Mouse (Mus musculus) forebrain, embryonic 14.5 days (tissue): Measurements from ENCODE around the gene Pcif1. TPM values are rescaled to one million over a fixed set of nuclear protein-coding genes. Genes with fewer than 3 reads are reported as not detected.
"Not testable (repeated sequence)": the region's sequence is repeated elsewhere in the genome, so short reads cannot be mapped to it uniquely, and the experiment has no call there.

ENCODE experiments used
- ATAC-seq: fragments of 200-750 bp; cut with Nextera tagmentation; 2 replicates; pipeline ENCODE4 v1.8.0; 2017; ENCODE audit warnings: mild to moderate bottlenecking, moderate library complexity
- DNase-seq: peaks from one replicate; pipeline ENCODE4 v3.0.0-alpha.2; 2015; ENCODE audit warnings: low spot score
- H3K27ac ChIP-seq: fragments of 300-500 bp; sonication (generic); 2 replicates; pipeline ENCODE4 v1.5.1; 2014; ENCODE audit warnings: low read depth, mild to moderate bottlenecking, control low read depth, low read length, moderate library complexity
- H3K27me3 ChIP-seq: fragments of 300-500 bp; sonication (generic); replicated peaks from 2 replicates; pipeline ENCODE4 v1.6.1; 2014; ENCODE audit warnings: low read length, control low read depth, mixed read lengths; ENCODE audit not compliant: control insufficient read depth, insufficient read depth
- H3K36me3 ChIP-seq: fragments of 300-500 bp; sonication (generic); 2 replicates; pipeline ENCODE4 v1.6.1; 2014; ENCODE audit warnings: low read length, control low read depth; ENCODE audit not compliant: control insufficient read depth, insufficient read depth
- H3K4me1 ChIP-seq: fragments of 300-500 bp; sonication (generic); 2 replicates; pipeline ENCODE4 v1.6.1; 2014; ENCODE audit warnings: antibody characterized with exemption, low read length, control low read depth; ENCODE audit not compliant: control insufficient read depth, insufficient read depth
- H3K4me2 ChIP-seq: fragments of 300-500 bp; sonication (generic); 2 replicates; pipeline ENCODE4 v1.6.1; 2014; ENCODE audit warnings: mild to moderate bottlenecking, control low read depth, low read length
- H3K4me3 ChIP-seq: fragments of 300-500 bp; sonication (generic); 2 replicates; pipeline ENCODE4 v1.5.1; 2014; ENCODE audit warnings: low read depth, low read length, control low read depth
- H3K9ac ChIP-seq: fragments of 300-500 bp; sonication (generic); 2 replicates; pipeline ENCODE4 v1.6.1; 2014; ENCODE audit warnings: mild to moderate bottlenecking, low read length, control low read depth, moderate library complexity
- H3K9me3 ChIP-seq: fragments of 300-500 bp; sonication (generic); replicated peaks from 2 replicates; pipeline ENCODE4 v1.6.1; 2016; ENCODE audit warnings: low read length, control low read depth, mixed read lengths; ENCODE audit not compliant: control insufficient read depth
- WGBS: fragments of 180-500 bp; shearing (Covaris S2); extraction: QIAGEN DNeasy Blood & Tissue Kit; methylation state at CpG from one replicate; pipeline ENCODE4 v1.1.7; 2014; 5-methylcytosine and 5-hydroxymethylcytosine counted together
- polyA plus RNA-seq: library from polyadenylated mRNA; unstranded; fragments of >200 nt; fragmentation: Nextera tagmentation; extraction: Ambion mirVana; gene quantifications from 2 replicates; pipeline ENCODE4 v1.2.1, GENCODE M21; 2014

The Pcif1 gene
- polyA plus RNA-seq, 1 experiment from 2014 or later = 85.1 TPM

- peak; percentile 76 for DNase-seq
- H3K9ac ChIP-seq = no peak overlapping the region
- H3K36me3 ChIP-seq = no peaks in the 10 kb centered on the region
- WGBS = 39% methylated on average over 8 of the region's 9 CpGs
- H3K27me3 ChIP-seq = peaks cover 16% of the 10 kb centered on the region; the same call in 1 of the 2 replicates
- no peak overlapping the region for H3K4me2 ChIP-seq
- H3K9me3 ChIP-seq = 0 out of 2 replicates have a peak, but pooled peaks cover 2% of the 10 kb centered on the region
- no peak overlapping the region for H3K27ac ChIP-seq
- H3K4me1 ChIP-seq = no peaks in the 10 kb centered on the region
- ATAC-seq = peak; percentile 33; the same call in 1 of the 2 replicates
- no peak overlapping the region for H3K4me3 ChIP-seq
Measured at GRCm38 (mm10) chr2:164862179-164862861, 16.8 kb upstream of the Pcif1 start.

- not testable (repeated sequence) for H3K27me3 ChIP-seq, ATAC-seq, H3K4me2 ChIP-seq, DNase-seq, H3K9me3 ChIP-seq, H3K27ac ChIP-seq, H3K36me3 ChIP-seq, H3K9ac ChIP-seq, H3K4me3 ChIP-seq, H3K4me1 ChIP-seq
- 91% methylated on average over 7 of the region's 9 CpGs for WGBS
Measured at GRCm38 (mm10) chr2:164863411-164863810, 15.7 kb upstream of the Pcif1 start.

GRCm38 (mm10) chr2:164864593-164864992 lies 14.5 kb upstream of the Pcif1 start:
- WGBS = 96% methylated on average over 4 of the region's 4 CpGs
- H3K9ac ChIP-seq = no peak overlapping the region

GRCm38 (mm10) chr2:164866741-164867551 lies 12.2 kb upstream of the Pcif1 start:
- no peak overlapping the region for H3K4me3 ChIP-seq

More at GRCm38 (mm10) chr2:164864593-164864992, 14.5 kb upstream of the Pcif1 start:
- H3K4me2 ChIP-seq = no peak overlapping the region
- H3K27ac ChIP-seq = no peak overlapping the region
- no peak for DNase-seq
- H3K4me1 ChIP-seq = no peaks in the 10 kb centered on the region
- no peak overlapping the region for H3K4me3 ChIP-seq
- ATAC-seq = no peak
- 0 out of 2 replicates have a peak, but pooled peaks cover 2% of the 10 kb centered on the region for H3K9me3 ChIP-seq
- H3K36me3 ChIP-seq = no peaks in the 10 kb centered on the region
- no peaks in the 10 kb centered on the region for H3K27me3 ChIP-seq

GRCm38 (mm10) chr2:164867566-164867965 lies 11.5 kb upstream of the Pcif1 start:
- no peaks in the 10 kb centered on the region for H3K4me1 ChIP-seq
- no peaks in the 10 kb centered on the region for H3K27me3 ChIP-seq
- DNase-seq (no peak), ATAC-seq (no peak)
- no peaks in the 10 kb centered on the region for H3K36me3 ChIP-seq
- H3K9ac ChIP-seq = no peak overlapping the region
- H3K4me2 ChIP-seq = no peak overlapping the region
- WGBS = 93% methylated on average over 7 of the region's 7 CpGs
- no peak overlapping the region for H3K4me3 ChIP-seq
- no peak overlapping the region for H3K27ac ChIP-seq
- 0 out of 2 replicates have a peak, but pooled peaks cover 2% of the 10 kb centered on the region for H3K9me3 ChIP-seq

More at GRCm38 (mm10) chr2:164866741-164867551, 12.2 kb upstream of the Pcif1 start:
- H3K4me1 ChIP-seq = no peaks in the 10 kb centered on the region
- no peak overlapping the region for H3K9ac ChIP-seq
- 0 out of 2 replicates have a peak, but pooled peaks cover 2% of the 10 kb centered on the region for H3K9me3 ChIP-seq
- 72% methylated on average over 16 of the region's 16 CpGs for WGBS
- no peaks in the 10 kb centered on the region for H3K36me3 ChIP-seq
- no peak for ATAC-seq
- no peak overlapping the region for H3K27ac ChIP-seq
- H3K4me2 ChIP-seq = no peak overlapping the region
- no peaks in the 10 kb centered on the region for H3K27me3 ChIP-seq
- no peak for DNase-seq

GRCm38 (mm10) chr2:164868491-164868890 lies 10.6 kb upstream of the Pcif1 start:
- no peak for ATAC-seq
- DNase-seq = no peak
- Histone ChIP-seq H3K27ac (no peak overlapping the region), H3K4me2 (no peak overlapping the region), H3K27me3 (no peaks in the 10 kb centered on the region), H3K9me3 (no peaks in the 10 kb centered on the region), H3K36me3 (no peaks in the 10 kb centered on the region), H3K4me3 (no peak overlapping the region), H3K4me1 (no peaks in the 10 kb centered on the region), H3K9ac (no peak overlapping the region)
- WGBS = 83% methylated on average over 7 of the region's 7 CpGs

GRCm38 (mm10) chr2:164871602-164872303 lies 7.4 kb upstream of the Pcif1 start:
- 56% methylated on average over 6 of the region's 6 CpGs for WGBS
- no peaks in the 10 kb centered on the region for H3K27me3 ChIP-seq
- no peak overlapping the region for H3K4me2 ChIP-seq
- H3K9ac ChIP-seq = no peak overlapping the region
- no peaks in the 10 kb centered on the region for H3K4me1 ChIP-seq
- H3K4me3 ChIP-seq = no peak overlapping the region
- H3K9me3 ChIP-seq = no peaks in the 10 kb centered on the region
- H3K27ac ChIP-seq = no peak overlapping the region
- DNase-seq (no peak), ATAC-seq (no peak)
- H3K36me3 ChIP-seq = no peaks in the 10 kb centered on the region

GRCm38 (mm10) chr2:164873621-164874020 lies 5.5 kb upstream of the Pcif1 start:
- Histone ChIP-seq H3K27me3 (no peaks in the 10 kb centered on the region), H3K4me2 (no peak overlapping the region), H3K36me3 (no peaks in the 10 kb centered on the region), H3K9ac (no peak overlapping the region), H3K4me1 (peaks cover 6% of the 10 kb centered on the region), H3K4me3 (no peak overlapping the region), H3K9me3 (no peaks in the 10 kb centered on the region), H3K27ac (no peak overlapping the region)
- ATAC-seq (no peak), DNase-seq (no peak)
- WGBS = 73% methylated on average over 3 of the region's 3 CpGs
